Mouse (Mus musculus): ENCODE measurements around the gene Tfam. TPM values are rescaled to one million over a fixed set of nuclear protein-coding genes. Genes with fewer than 3 reads are reported as not detected.

Gene Tfam
- total RNA-seq, 2 experiments from 2014 or later, result 59.3 to 59.6 TPM

DNA sequence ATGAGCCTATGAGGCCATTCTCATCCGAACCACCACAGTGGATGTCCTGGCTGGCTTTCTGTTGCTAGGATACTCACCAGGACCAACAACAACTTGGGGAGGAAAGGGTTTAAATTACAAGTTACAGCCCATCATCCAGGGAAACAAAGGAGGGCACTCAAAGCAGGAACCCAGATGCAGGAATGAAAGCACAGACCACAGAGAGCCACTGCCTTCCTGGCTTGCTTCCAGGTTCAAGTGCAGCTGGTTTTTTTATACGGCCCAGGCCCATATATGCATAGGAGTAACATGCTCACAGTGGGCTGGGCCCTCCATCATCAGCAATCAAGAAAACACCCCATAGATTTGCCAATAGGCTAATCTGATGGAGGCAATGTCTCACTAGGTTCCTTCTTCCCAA is 15.4 kb downstream of the Tfam start:
- no peak for DNase-seq

DNA sequence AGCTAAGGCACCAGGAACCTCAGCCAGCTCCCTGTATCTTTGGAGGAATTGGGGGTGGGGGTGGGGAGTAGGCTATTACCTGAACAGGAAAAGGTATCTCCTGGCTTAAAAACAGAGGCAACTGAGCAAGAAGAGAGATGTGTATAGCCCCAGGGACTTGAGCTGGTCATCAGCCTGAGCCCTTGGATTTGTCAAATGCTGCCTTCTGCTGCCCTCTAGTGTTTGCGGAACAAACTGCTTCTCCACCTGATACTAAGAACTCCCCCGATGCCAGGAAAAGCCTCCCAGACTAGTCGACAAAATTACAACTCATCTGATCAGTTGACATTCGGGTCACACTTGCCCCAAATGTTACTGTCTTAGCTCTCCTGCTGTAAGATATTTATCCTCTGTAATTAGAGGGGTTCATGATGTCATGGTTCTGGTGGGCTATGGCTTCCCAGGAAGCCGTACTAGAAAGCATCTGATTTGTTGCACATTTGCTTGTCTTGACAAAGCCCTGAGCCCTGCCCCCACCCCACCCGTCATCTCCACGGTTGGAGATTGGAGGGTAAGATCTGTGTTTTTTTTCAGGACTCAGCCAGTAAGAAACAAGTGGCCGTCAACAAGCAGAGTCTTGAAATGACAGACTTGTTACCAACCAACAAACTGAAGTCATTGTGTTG is 19.7 kb downstream of the Tfam start:
- DNase-seq, result peak; percentile 88

DNA sequence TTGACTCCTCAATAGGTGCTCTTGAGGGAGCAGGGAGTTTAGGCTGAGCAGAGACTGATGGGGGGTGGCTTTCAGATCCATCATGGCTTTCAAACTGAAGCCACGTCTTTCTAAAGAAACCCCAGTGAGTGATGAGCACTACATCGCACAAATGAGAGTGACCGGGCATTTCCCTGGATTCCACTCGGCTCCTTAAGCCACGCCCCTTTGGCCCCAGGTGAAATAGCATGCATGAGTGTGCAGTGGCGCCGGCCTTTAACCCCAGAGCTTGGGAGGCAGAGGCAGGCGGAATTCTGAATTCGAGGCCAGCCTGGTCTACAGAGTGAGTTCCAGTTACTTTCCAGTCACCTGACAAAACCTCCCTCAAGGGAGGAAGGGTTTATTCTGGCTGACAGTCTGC is 22.1 kb downstream of the Tfam start:
- no peak for DNase-seq

DNA sequence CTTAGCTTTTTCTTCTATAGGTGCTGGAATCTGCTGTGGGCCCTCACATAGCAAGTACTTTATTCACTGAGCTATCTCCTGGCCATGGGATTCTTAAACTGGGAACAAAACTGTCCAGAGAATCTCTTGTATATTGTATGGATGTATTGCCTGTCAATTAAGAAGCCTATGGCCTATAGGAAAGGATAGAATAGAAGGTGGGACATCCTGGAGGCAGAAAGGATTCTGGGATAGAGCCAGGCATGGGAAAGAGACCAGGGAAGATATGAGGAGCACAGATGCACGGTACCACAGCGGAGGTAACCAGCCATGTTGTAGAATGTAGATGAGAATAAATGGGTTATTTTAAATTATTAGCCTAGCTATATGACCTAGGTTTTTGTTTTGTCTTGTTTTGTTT is 36.6 kb downstream of the Tfam start:
- DNase-seq, result no peak

DNA sequence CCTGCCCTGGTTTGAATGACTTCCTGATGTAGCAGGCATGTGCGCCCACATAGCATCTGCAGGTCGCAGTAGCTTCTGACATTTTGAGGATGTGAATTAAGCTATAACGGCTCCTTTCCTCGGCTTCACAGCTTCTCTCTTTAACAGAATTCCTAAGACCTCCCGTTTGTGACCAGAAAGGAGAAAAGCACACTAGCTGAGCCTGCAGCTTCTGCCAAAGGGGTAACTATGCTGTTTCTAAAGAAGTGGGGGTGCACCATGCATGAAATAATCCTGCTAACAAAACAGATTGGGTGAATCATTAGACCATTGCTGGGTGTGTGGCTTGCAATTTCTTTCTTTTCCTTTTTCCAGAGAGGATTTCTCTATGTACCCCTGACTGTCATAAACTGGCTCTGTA is 37.1 kb downstream of the Tfam start:
- no peak for DNase-seq

DNA sequence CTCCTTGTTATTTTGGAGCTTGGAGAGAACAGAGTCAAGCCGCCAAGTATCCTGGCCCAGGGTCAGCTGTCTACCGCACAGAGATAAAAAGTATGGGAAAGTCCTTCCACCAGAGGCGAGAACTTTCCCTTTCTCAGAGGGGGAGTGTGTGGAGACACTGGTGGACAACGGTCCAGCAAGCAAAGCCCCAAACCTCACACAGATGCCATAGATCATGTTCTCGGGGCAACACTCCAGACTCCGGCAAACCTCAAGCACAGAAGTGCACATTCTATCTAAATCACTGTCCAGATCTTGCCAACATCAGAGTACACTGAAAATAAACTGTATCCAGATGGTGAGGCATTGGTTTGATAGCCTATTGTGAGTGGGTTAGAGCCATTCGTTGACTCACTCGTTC is 39.4 kb downstream of the Tfam start:
- DNase-seq, result peak; percentile 36

DNA sequence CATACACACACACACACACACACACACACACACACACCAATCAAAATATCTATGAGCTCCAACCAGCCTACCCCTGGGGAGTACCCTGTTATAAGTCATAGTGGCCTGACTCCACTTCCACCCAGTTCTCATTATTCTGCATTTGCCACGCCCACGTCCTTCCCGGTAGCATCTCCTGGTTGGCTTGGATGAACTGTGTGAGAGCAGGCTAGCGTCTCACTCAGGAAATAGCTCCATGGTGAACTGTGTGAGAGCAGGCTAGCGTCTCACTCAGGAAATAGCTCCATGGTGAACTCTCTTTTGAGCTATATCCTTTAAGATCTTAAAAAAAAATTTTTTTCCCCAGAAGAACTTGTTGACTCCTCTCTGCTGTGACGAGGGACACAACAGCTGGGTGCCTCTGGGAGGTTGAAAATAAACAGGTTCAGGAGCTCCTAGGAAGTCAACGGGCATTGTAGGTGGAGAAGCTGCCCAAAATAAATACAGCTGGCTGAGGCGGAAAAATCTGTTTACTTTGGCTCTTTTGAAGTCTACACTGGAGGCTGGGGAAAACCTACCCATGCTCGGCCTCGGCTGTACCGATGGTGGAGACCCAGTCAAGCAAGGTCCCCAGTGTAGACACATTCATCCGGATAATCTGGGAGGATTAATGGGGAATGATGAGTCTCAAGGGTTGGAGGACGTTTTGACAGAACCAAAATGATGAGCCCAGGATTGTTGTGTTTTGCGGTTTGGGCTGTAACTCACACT is 40.9 kb downstream of the Tfam start:
- no peak for DNase-seq

DNA sequence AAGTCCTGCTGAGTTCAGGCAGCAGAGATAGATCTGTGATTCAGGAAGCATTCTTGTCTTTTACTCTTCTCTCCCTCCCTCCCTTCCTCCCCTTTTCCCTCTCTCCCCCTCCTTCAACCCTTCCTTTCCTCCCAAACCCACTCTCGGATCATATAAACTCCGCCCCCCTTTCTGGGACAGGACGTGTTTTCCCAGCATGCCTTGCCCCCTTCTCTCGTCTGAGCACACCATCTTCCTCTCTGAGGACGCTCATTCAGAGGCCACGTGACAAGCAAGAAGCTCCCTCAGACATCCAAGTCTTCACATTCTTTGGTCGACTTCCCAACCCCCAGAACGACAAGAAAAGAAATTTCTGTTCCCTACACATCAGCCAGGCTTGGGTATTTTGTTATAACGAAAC is 42.6 kb downstream of the Tfam start:
- peak; percentile 27 for DNase-seq

DNA sequence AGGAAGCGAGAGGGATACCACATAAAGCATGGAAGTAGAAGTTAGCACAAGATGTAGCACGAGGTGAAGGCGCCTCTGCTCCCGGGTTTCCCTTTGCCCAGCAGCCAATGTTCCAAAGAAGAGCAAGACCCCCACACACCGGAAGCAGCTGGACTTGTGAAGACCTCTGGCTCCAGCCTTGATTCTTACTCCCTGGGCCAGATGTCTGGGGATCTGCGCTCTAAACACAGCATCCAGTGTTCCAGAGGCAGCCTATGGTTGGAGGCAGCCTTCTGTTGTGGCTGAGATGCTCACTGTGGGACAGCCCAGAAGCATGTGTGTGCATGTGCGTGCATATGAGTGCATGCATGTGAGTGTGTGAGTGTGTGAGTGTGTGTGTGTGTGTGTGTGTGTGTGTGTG is 43.4 kb downstream of the Tfam start:
- DNase-seq, result peak; percentile 29

DNA sequence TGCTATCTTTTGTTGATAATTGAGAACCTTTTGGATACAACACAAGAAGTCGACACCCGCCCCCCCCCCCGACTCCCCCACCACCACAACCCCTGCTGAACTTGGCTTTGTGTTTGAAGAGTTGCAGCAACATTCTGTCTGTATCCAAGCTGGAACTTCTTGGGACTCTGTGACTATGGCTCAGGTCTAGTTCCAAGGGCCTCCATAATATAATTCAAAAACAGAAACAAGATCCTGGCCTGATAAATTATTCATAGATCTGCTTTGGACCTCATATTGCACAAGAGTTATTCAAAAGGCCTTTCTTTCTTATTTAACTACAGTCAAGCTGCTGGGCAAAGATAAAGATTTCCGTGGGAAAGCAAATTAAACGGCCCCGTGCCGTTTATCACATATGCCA is 44.8 kb downstream of the Tfam start:
- DNase-seq, result no peak

DNA sequence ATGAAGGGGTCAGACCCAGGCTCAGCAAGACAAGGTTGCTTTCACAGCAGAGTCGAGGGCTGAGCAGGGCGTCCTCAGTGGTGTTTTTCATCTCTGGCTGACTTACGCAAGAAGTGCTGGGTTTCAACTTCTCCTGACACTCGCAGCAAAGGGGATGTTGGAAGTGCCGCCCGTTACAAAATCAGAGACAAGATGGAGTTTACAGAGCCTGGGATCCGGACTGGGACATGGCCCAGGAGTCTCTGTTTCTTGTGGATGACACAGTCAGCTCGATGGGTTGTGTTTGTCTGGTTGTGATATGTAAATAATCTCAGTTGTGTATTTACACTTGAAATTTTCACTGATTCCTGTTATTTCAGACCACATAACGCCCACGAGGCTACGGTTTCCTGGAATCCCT is 45.2 kb downstream of the Tfam start:
- DNase-seq, result peak; percentile 36

DNA sequence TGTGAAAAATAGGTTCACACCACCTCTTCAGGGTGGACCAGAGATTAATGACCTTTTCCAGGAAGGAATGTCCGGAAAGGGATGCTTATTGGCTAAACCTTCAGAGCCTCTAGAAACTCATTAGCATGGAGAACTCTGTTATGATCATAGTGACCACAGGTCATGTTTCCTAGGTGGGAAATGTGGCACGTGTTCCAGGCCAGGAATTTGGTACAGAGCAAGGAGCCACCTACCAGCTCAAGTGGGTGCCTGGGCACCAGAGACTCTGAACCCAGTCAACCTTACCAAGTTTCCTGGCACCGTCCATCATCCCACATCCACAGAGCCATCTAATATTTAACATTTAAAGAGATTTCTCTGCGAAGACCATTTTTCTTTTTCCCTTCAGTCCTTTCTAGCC is 49.4 kb downstream of the Tfam start:
- DNase-seq, result no peak

DNA sequence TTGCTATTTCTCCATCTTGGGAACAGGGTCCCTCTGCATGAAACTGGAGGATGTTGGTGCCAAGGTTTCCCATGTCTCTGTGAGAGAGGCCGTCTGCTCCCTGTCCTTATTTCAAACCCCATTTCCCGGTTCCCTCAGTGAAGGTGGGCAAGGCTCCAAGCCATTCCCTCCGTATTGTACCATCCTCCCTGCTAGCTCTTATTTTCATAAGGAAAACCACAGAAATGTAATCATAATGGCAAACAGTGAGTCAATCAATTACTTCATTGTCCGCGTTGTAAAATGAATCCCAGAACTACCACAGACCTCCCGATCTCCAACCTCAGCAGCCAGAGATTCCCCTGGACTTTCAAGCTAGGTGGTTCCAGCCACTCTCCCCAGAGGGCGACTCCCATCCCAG is 53.0 kb downstream of the Tfam start:
- no peak for DNase-seq

DNA sequence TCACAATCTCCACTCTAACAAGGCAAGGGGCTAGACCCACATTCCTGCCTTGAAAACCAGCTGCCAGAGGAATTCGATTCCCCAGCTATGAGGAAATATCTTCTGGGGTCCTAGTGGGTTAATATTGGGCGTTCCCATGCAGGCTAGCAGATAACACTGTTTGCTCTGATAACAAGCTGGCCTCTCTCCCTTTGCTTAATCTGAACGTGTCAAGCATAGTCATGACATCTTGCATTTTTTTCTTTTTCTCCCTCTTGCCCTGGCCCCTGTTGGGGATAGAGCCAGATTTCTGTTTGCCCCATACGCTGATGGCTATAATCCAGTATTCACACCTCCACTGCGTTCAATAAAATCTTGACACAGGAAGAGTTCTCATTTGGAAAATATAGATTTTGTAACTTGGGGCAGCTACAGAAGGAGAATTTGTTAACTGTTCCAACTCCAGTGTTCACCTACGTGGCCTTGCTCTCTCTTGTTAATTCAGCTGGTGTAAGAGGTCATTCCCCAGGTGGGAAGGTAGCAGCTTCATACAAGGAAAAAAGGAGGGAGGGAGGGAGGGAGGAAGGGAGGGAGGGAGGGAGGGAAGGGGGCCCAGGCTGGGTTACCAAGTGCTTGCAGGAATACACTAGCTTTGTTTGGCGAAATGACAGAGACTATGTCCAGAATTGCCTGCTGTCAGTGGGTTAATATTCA is 54.6 kb downstream of the Tfam start:
- peak; percentile 13 for DNase-seq

DNA sequence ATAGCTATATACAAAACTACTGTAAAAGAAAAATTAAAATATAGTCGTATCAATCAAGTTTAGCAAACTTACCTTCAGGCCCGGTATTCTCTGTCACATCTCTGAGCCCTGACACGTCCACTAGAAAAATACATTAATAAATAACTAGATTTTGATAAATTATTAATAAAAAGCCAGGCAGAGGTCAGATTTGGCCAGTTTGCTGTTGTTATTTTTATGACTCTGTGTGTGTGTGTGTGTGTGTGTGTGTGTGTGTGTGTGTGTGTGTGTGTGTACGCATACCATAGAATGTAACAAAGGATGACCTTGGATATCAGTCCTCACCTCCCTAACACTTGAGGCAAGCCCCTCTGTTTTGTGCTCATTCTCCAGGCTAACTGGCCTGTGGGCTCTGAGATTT is 56.1 kb downstream of the Tfam start:
- no peak for DNase-seq

DNA sequence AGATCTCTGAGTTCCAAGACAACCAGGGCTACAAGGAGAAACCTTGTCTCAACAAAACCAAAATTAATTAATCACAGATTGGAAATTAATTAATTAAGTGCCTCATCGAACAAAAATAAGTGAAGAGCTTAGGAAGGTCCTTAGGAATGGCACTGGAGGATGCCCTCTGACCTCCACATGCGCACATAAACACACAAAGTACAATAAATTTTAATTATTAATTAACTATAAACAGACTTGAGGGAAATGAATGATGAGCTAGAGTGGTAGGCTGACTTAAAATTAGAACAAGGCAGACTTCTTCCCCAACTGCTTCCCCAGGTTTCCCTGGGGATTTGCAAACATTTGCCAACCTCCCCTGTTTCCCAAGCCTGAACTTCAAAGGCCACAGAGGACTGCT is 57.0 kb downstream of the Tfam start:
- no peak for DNase-seq

DNA sequence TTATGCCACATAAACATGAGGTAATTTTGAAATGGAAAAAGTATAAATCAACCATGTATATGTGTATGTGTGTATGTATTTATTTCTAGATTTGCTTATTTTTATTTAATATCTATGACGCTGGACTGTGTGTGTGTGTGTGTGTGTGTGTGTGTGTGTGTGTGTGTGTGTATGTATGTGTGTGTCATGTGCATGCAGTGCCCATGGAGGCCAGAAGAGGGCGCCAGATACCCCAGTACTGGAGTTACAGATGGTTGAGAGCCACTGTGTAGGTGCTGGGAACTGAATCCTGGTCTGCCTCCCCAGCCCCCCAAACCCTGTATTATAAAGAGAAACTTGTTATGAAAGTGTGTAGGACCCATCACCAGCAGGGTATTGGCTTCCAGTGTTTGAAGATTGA is 58.0 kb downstream of the Tfam start:
- no peak for DNase-seq

DNA sequence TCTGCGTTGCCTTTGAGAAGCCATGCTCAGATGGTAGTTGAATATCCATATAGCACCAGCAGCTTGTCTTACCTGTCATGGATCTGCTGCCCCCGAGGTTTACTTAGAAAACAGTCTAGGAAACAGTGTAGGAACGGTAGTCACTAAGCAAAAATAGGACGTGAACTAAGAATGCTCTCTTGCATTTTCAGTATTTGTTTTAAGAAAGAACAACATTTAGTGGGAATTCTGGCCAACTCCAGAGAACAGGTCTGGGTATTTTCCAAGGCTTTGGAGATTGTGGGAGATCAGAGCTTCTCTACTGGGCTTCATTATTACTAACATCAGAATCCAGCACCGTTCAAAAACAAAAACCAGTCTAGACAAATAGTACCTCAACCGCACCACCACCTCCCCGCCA is 60.9 kb downstream of the Tfam start:
- no peak for DNase-seq

DNA sequence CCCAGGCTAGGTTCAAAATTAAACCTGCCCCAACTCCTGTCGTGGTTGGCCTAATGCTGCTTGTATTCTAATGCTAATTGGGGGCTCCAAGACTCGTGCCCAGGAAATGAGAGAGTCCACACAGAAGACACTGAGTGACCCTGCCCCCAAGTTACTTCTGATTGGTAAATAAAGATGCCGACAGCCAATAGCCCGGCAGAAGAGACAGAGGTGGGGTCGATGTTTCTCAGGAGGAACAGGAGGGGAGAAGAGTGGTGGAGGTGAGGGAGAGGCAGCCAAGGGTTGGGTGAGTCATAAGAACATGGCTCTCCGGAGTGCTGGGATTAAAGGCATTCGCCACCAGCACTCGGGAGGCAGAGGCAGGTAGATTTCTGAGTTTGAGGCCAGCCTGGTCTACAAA is 61.7 kb downstream of the Tfam start:
- no peak for DNase-seq
